Mouse (Mus musculus): ENCODE measurements around the gene Trnp1.

GRCm38 (mm10) chr4:133511050-133511449 is 12.7 kb upstream of the Trnp1 start:
- TF ChIP-seq GATA1 (IDR thresholded peaks at IDR 0.05; ENCODE audit: borderline replicate concordance, low read length) (no peak), FLI1 (IDR thresholded peaks at IDR 0.05; ENCODE audit: low read length) (no peak)

Measured in megakaryocyte, embryonic 14.5 days (primary cell).